Mouse (Mus musculus) left cerebral cortex, adult 18-20 months (tissue): ENCODE data around the gene Cttnbp2nl. TPM values are rescaled to one million over a fixed set of nuclear protein-coding genes. Genes with fewer than 3 reads are reported as not detected.

ENCODE experiments used
- DNase-seq, 2 experiments: peaks; one replicate each; pipeline ENCODE4 v3.0.0; 2021 to 2022; ENCODE audit warnings: low spot score in 2 of 2, mixed read lengths in 1 of 2
- long read RNA-seq, 2 experiments: library from polyadenylated mRNA; stranded (forward); transcript quantifications; one replicate each; pipeline ENCODE4 v2.0.0; 2021
- total RNA-seq, 2 experiments: library from RNA; stranded (reverse); gene quantifications; 2 replicates each; pipeline ENCODE4 v1.2.3; 2021

Cttnbp2nl gene
- 10 to 100 TPM; 26.0 to 31.0 TPM for total RNA-seq
- long read RNA-seq, experiment 1, full-length matches to known transcripts = 20 of 30 reads
- long read RNA-seq, experiment 1, partial matches to known transcripts = 1 of 30 reads
- long read RNA-seq, experiment 1, other reads (novel, unspliced or antisense) = 9 of 30 reads
- long read RNA-seq, experiment 2, full-length matches to known transcripts = 9 of 16 reads
- long read RNA-seq, experiment 2, partial matches to known transcripts = 2 of 16 reads
- long read RNA-seq, experiment 2, other reads (novel, unspliced or antisense) = 5 of 16 reads

- peak; percentile 99 for DNase-seq
Measured at GRCm38 (mm10) chr3:105052937-105053697, at the start of gene Cttnbp2nl. Gene Cttnbp2nl (minus strand): TSS chr3:105053146.

- DNase-seq = no peak
Measured at GRCm38 (mm10) chr3:105100270-105100589, 47.3 kb upstream of the Cttnbp2nl start.

- DNase-seq = no peak
Measured at GRCm38 (mm10) chr3:105099526-105100269, 46.8 kb upstream of the Cttnbp2nl start.

GRCm38 (mm10) chr3:105097581-105097980 lies 44.6 kb upstream of the Cttnbp2nl start:
- DNase-seq = no peak

- no peak for DNase-seq
Measured at GRCm38 (mm10) chr3:105095026-105095425, 42.1 kb upstream of the Cttnbp2nl start.

GRCm38 (mm10) chr3:105094448-105094847 lies 41.5 kb upstream of the Cttnbp2nl start:
- DNase-seq = no peak

- no peak for DNase-seq
Measured at GRCm38 (mm10) chr3:105092721-105093505, 40.0 kb upstream of the Cttnbp2nl start.

GRCm38 (mm10) chr3:105090981-105091380 lies 38.0 kb upstream of the Cttnbp2nl start:
- peak; percentile 53 to 65 for DNase-seq

- DNase-seq = no peak
Measured at GRCm38 (mm10) chr3:105090147-105090546, 37.2 kb upstream of the Cttnbp2nl start.

- no peak for DNase-seq
Measured at GRCm38 (mm10) chr3:105088638-105089037, 35.7 kb upstream of the Cttnbp2nl start.

GRCm38 (mm10) chr3:105087344-105087743 lies 34.4 kb upstream of the Cttnbp2nl start:
- no peak for DNase-seq

- DNase-seq = peak; percentile 80
Measured at GRCm38 (mm10) chr3:105078231-105078826, 25.4 kb upstream of the Cttnbp2nl start.

- no peak for DNase-seq
Measured at GRCm38 (mm10) chr3:105075796-105076195, 22.9 kb upstream of the Cttnbp2nl start.

- DNase-seq = no peak
Measured at GRCm38 (mm10) chr3:105072536-105072935, 19.6 kb upstream of the Cttnbp2nl start.

- DNase-seq = no peak
Measured at GRCm38 (mm10) chr3:105071251-105071650, 18.3 kb upstream of the Cttnbp2nl start.

GRCm38 (mm10) chr3:105070553-105070952 lies 17.6 kb upstream of the Cttnbp2nl start:
- DNase-seq = no peak

- DNase-seq = no peak
Measured at GRCm38 (mm10) chr3:105066544-105066943, 13.6 kb upstream of the Cttnbp2nl start, which contains the start of gene 4930564D02Rik. Gene 4930564D02Rik (plus strand): TSS chr3:105066844.

- DNase-seq = no peak
Measured at GRCm38 (mm10) chr3:105062676-105063075, 9.7 kb upstream of the Cttnbp2nl start.

GRCm38 (mm10) chr3:105061991-105062390 lies 9.0 kb upstream of the Cttnbp2nl start:
- DNase-seq = no peak

GRCm38 (mm10) chr3:105061496-105061895 lies 8.6 kb upstream of the Cttnbp2nl start:
- DNase-seq = no peak

GRCm38 (mm10) chr3:105060992-105061391 lies 8.0 kb upstream of the Cttnbp2nl start:
- no peak for DNase-seq
